Mouse (Mus musculus) small intestine, adult 2 months (tissue): ENCODE results near the gene Mrgprh. TPM values are rescaled to one million over a fixed set of nuclear protein-coding genes. Genes with fewer than 3 reads are reported as not detected.

ENCODE experiments used
- H3K27ac ChIP-seq: fragments of 200-500 bp; 2 replicates; pipeline ENCODE4 v1.5.1; 2012; ENCODE audit warnings: low read depth, low read length, control low read depth, inconsistent platforms; ENCODE audit not compliant: insufficient read depth
- H3K27me3 ChIP-seq: fragments of 200-500 bp; 2 replicates; pipeline ENCODE4 v1.6.1; 2012; ENCODE audit warnings: mild to moderate bottlenecking, moderate library complexity, low read length, inconsistent platforms; ENCODE audit not compliant: control insufficient read depth, insufficient read depth
- H3K36me3 ChIP-seq: fragments of 200-500 bp; 2 replicates; pipeline ENCODE4 v1.6.1; 2012; ENCODE audit warnings: mild to moderate bottlenecking, low read length, control low read depth, inconsistent platforms; ENCODE audit not compliant: control insufficient read depth, insufficient read depth
- H3K4me1 ChIP-seq: fragments of 200-500 bp; 2 replicates; pipeline ENCODE4 v1.6.1; 2012; ENCODE audit warnings: low read length, inconsistent platforms, mixed read lengths; ENCODE audit not compliant: control insufficient read depth, insufficient read depth, insufficient read length
- H3K4me3 ChIP-seq: fragments of 200-500 bp; 2 replicates; pipeline ENCODE4 v1.5.1; 2012; ENCODE audit warnings: low read depth, mild to moderate bottlenecking, control low read depth, inconsistent platforms, low read length, moderate library complexity
- CTCF ChIP-seq: fragments of 200-500 bp; IDR thresholded peaks from 2 replicates; pipeline ENCODE4 v1.5.1; 2012; ENCODE audit warnings: low read depth, mild to moderate bottlenecking, control low read depth, inconsistent platforms, low read length, moderate library complexity, mixed read lengths; ENCODE audit not compliant: insufficient replicate concordance, insufficient read length; ENCODE audit errors: extremely low read depth
- POLR2A ChIP-seq: fragments of 200-500 bp; IDR thresholded peaks from 2 replicates; pipeline ENCODE4 v1.6.1; 2012; ENCODE audit warnings: low read depth, mild to moderate bottlenecking, control low read depth, inconsistent platforms, low read length, moderate library complexity
- WGBS: fragments of 180-500 bp; shearing (Covaris S2); methylation state at CpG from one replicate; pipeline ENCODE4 v1.1.7; 2018; 5-methylcytosine and 5-hydroxymethylcytosine counted together
- polyA plus RNA-seq: library from polyadenylated mRNA; depleted of rRNA; stranded (reverse); fragments of >200 nt; gene quantifications from 2 replicates; pipeline ENCODE4 v1.2.3, GENCODE M21; 2012

The Mrgprh gene
- polyA plus RNA-seq, 1 experiment: not detected

DNA sequence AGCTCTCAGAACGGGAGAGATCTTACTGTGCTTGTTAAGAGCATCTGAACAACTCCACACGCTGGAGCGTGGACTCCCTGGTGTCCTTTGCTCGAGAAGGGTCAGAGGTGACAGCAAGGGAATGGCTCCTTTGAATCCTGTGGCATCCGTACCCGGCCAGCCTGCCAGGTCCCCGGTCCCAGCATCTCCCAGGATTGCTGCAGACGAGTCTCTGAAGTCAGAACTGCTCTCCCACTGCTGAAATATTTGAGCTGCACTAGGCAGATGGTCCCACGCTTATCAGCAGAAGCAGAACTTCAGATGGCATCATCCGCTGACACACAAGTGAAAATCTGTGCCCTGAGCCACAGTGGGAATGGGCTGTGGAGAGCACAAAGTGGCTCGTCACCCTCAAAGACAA is 24.1 kb upstream of the Mrgprh start:
- no peak for TF ChIP-seq POLR2A
- TF ChIP-seq CTCF: no peak
- no peaks in the 10 kb centered on the region for H3K36me3 ChIP-seq
- WGBS: 83% methylated on average over 11 of the region's 11 CpGs
- H3K4me3 ChIP-seq: no peak overlapping the region
- H3K27ac ChIP-seq: no peak overlapping the region
- no peaks in the 10 kb centered on the region for H3K4me1 ChIP-seq
- no peaks in the 10 kb centered on the region for H3K27me3 ChIP-seq

DNA sequence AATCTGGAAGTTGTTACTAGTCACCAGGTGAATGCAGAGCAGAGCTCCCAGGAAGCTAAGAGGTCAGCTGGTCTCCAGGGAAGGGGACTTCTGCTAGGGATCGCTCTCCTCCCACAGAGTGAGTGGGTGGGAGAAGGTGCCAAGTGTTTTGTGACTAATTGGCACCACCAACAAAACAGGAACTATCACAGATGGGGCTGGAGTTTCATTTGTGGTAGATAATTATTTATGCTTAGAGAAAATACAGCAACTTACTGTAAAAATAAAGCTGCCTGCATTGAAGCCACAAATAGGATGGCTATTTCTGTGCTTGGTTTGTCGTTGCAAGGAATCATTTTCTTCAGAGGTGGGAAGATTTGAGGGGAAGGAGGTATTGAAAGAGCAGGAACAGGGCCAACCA is 22.0 kb upstream of the Mrgprh start:
- H3K27me3 ChIP-seq: no peaks in the 10 kb centered on the region
- H3K4me1 ChIP-seq: no peaks in the 10 kb centered on the region
- WGBS: 72% methylated on average over 2 of the region's 2 CpGs
- H3K36me3 ChIP-seq: no peaks in the 10 kb centered on the region
- H3K27ac ChIP-seq: no peak overlapping the region
- H3K4me3 ChIP-seq: no peak overlapping the region
- TF ChIP-seq POLR2A: no peak
- no peak for TF ChIP-seq CTCF

DNA sequence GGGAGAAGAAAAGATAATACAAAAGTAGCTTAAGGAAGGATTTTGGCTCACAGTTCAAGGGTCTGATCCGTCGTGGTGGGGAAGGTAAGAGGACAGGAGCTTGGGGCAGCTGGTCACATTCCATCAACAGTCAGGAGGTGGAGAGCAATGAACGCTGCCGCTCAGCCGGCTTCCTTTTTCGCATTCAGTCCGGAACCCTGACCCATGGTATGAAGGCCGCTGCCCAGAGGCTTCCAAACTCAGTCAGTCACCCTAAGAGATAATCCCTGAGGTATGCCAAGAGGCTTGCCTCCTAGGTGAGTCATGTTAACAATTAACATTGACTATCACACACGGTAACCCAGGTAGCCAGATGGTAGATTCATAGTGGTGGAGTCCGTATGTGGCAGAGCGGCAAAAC is 21.4 kb upstream of the Mrgprh start:
- Histone ChIP-seq H3K27ac (no peak overlapping the region), H3K4me1 (no peaks in the 10 kb centered on the region), H3K36me3 (no peaks in the 10 kb centered on the region), H3K4me3 (no peak overlapping the region), H3K27me3 (no peaks in the 10 kb centered on the region)
- 87% methylated on average over 11 of the region's 11 CpGs for WGBS
- no peak for TF ChIP-seq POLR2A

DNA sequence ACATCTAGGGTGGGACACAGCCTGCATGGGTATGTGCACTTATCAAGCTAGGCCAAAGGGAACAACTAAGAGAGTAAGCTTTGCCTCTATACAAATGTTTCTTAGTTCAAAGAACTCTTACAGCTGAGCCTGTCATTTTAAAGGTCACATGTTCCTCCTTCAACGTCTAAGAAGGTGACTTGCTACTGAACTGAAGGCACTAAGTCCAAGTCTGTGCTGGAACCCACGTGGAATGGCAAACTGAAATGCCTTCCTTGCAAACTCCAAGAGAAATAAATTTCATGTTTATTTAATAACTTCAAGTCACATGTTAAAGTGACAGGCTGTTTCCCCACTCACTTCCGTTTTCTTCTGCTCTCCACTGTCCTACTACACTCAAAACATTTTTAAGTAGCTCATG is 18.4 kb upstream of the Mrgprh start:
- Histone ChIP-seq H3K4me1 (no peaks in the 10 kb centered on the region), H3K36me3 (no peaks in the 10 kb centered on the region), H3K27me3 (no peaks in the 10 kb centered on the region), H3K27ac (no peak overlapping the region), H3K4me3 (no peak overlapping the region)
- WGBS: 38% methylated on average over 3 of the region's 3 CpGs
- TF ChIP-seq POLR2A (no peak), CTCF (no peak)

DNA sequence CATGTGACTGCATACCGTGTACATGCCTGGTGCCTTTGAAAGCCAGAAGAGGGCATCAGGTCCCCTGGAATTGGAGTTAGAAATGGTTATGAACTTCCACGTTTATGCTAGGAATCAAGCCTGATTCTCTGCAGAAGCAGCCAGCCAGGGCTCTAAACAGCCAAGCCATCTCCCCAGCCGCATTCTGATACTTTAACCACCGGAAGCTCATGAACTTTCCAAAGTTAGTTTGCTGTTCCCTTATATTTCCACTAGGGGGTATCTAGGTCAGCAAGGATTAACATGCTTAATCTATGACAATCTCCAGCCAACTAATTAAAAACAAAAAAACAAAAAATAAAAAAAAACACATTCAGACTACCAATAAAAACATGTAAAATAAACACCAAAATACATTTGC is 17.8 kb upstream of the Mrgprh start:
- H3K36me3 ChIP-seq: no peaks in the 10 kb centered on the region
- no peak overlapping the region for H3K27ac ChIP-seq
- no peak overlapping the region for H3K4me3 ChIP-seq
- peak; percentile 36; the same call in 1 of the 2 replicates for TF ChIP-seq CTCF
- TF ChIP-seq POLR2A: no peak
- no peaks in the 10 kb centered on the region for H3K27me3 ChIP-seq
- H3K4me1 ChIP-seq: no peaks in the 10 kb centered on the region
- 54% methylated on average over 4 of the region's 4 CpGs for WGBS

DNA sequence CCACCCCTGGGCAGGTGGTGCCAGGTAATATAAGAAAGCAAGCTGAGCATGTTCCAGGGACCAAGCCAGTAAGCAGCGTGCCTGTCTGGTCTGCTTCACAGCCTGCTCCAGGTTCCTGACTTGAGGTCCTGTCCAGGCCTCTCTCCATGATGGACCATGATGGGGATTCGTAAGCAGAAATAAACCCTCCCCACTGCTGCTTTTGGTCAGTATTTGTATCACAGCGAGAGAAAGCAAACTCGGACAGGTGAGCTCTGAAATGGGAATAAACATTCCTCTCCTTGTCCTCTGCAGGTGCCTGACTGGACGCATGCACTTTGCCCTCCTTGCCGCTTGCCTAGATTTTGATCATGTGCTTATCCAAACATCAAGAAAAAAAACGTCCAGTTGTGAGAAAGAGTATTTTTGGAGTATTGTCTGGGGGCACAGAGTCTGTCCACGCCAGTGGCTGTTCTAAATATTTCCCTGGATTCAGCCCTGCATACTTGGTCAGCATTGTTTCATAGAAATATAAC is 16.8 kb upstream of the Mrgprh start:
- TF ChIP-seq CTCF: no peak
- no peak for TF ChIP-seq POLR2A
- Histone ChIP-seq H3K4me1 (no peaks in the 10 kb centered on the region), H3K36me3 (no peaks in the 10 kb centered on the region), H3K27ac (no peak overlapping the region), H3K4me3 (no peak overlapping the region), H3K27me3 (no peaks in the 10 kb centered on the region)
- WGBS: 44% methylated on average over 8 of the region's 8 CpGs

DNA sequence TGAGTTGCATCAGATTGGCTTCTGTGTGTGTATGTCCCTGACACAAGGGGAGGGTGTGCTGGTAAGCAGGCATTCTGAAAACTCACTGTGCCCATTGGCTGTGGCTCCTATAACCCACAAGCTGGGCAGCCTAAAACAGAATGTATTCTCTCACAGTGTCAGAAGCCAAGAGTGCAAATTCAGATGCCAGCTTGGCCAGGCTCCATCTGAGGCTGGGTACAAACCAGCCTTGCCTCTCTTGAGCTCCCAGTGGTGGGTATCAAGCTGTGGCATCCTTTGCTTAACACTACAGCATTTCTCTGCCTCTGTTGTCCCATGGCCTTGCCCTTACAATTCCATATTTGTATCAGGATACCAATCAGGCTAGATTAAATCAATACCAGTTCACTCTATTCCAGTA is 11.7 kb upstream of the Mrgprh start:
- TF ChIP-seq POLR2A (no peak), CTCF (no peak)
- H3K4me1 ChIP-seq: no peaks in the 10 kb centered on the region
- H3K36me3 ChIP-seq: no peaks in the 10 kb centered on the region

DNA sequence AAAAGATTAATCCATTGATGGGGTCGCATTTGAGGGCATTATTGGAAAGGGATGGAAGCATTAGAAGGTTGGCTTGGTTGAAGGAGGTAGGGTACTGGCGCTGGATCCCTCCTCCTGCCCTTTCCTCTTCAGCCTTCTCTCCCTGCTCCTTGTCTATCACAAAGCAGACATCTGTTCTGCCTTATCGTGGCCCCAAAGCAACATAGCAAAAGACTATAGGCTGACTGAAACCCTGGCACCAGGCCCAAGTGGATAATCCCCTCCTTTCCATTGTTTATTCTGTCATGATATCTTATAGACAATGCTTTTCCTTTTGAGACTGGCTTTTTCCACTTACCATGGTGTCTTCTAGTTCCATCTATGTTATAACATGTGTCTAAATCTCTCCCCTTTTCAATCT is 10.4 kb upstream of the Mrgprh start:
- Histone ChIP-seq H3K36me3 (no peaks in the 10 kb centered on the region), H3K4me1 (no peaks in the 10 kb centered on the region), H3K4me3 (no peak overlapping the region), H3K27ac (no peak overlapping the region), H3K27me3 (no peaks in the 10 kb centered on the region)
- WGBS: 55% methylated on average over 3 of the region's 3 CpGs
- TF ChIP-seq CTCF (no peak), POLR2A (no peak)

More for the DNA sequence above, 11.7 kb upstream of the Mrgprh start:
- Histone ChIP-seq H3K4me3 (no peak overlapping the region), H3K27ac (no peak overlapping the region), H3K27me3 (no peaks in the 10 kb centered on the region)
